Mouse (Mus musculus): ENCODE results near the gene Tfam. TPM values are rescaled to one million over a fixed set of nuclear protein-coding genes. Genes with fewer than 3 reads are reported as not detected.

The Tfam gene
- polyA plus RNA-seq (2015; fragmentation: Nextera tagmentation; extraction: Ambion mirVana), result 56.1 and 56.5 TPM in 2 replicates

- Histone ChIP-seq H3K9ac (peak within 1 kb of the TSS; percentile 90), H3K36me3 (peaks cover 20% of the 10 kb centered on the region), H3K27ac (peak within 1 kb of the TSS; percentile 76), H3K27me3 (no peaks in the 10 kb centered on the region), H3K9me3 (no peaks in the 10 kb centered on the region), H3K4me1 (replicated peaks) (peaks cover 15% of the 10 kb centered on the region), H3K4me3 (peak within 1 kb of the TSS; percentile 90), H3K4me2 (peak within 1 kb of the TSS; percentile 91)
- ATAC-seq (ENCODE audit: low FRiP score), result no peak
- WGBS, result 7% methylated on average over 7 of the region's 7 CpGs
Observed at GRCm38 (mm10) chr10:71238240-71238554, at the start of gene Tfam. Gene Tfam, minus strand, starts transcription at chr10:71238280.

GRCm38 (mm10) chr10:71285126-71285580 is 47.1 kb upstream of the Tfam start, which contains the start of gene Ube2d1:
Gene Ube2d1, minus strand, starts transcription at chr10:71285262.
- ATAC-seq (ENCODE audit: low FRiP score), result peak; percentile 96
- under 1% methylated on average over 39 of the region's 50 CpGs for WGBS

GRCm38 (mm10) chr10:71284511-71285125 is 46.5 kb upstream of the Tfam start:
- peak overlapping the region; percentile 63 for H3K4me2 ChIP-seq
- ATAC-seq (ENCODE audit: low FRiP score), result peak; percentile 90
- H3K4me3 ChIP-seq, result peak overlapping the region; percentile 96
- H3K27me3 ChIP-seq, result 0 out of 2 replicates have a peak, but pooled peaks cover 4% of the 10 kb centered on the region
- WGBS, result 0% methylated on average over 35 of the region's 41 CpGs
- H3K9ac ChIP-seq, result peak overlapping the region; percentile 99
- H3K4me1 ChIP-seq (replicated peaks), result peaks cover 43% of the 10 kb centered on the region
- H3K27ac ChIP-seq, result peak overlapping the region; percentile 93
- H3K9me3 ChIP-seq, result no peaks in the 10 kb centered on the region
- H3K36me3 ChIP-seq, result no peaks in the 10 kb centered on the region

More at GRCm38 (mm10) chr10:71285126-71285580, 47.1 kb upstream of the Tfam start, which contains the start of gene Ube2d1:
- Histone ChIP-seq H3K4me1 (replicated peaks) (peaks cover 37% of the 10 kb centered on the region), H3K27me3 (0 out of 2 replicates have a peak, but pooled peaks cover 4% of the 10 kb centered on the region), H3K36me3 (no peaks in the 10 kb centered on the region), H3K9me3 (no peaks in the 10 kb centered on the region), H3K9ac (peak within 1 kb of the TSS; percentile 99), H3K4me2 (peak within 1 kb of the TSS; percentile 63), H3K4me3 (peak within 1 kb of the TSS; percentile 96), H3K27ac (peak within 1 kb of the TSS; percentile 93)

GRCm38 (mm10) chr10:71284131-71284510 is 46.0 kb upstream of the Tfam start:
- H3K4me2 ChIP-seq, result peak overlapping the region; percentile 63
- no peak for ATAC-seq (ENCODE audit: low FRiP score)
- WGBS, result 7% methylated on average over 8 of the region's 8 CpGs
- H3K9ac ChIP-seq, result peak overlapping the region; percentile 99
- 0 out of 2 replicates have a peak, but pooled peaks cover 4% of the 10 kb centered on the region for H3K27me3 ChIP-seq
- H3K36me3 ChIP-seq, result no peaks in the 10 kb centered on the region
- peak overlapping the region; percentile 96 for H3K4me3 ChIP-seq
- peaks cover 45% of the 10 kb centered on the region for H3K4me1 ChIP-seq (replicated peaks)
- peak overlapping the region; percentile 93 for H3K27ac ChIP-seq
- H3K9me3 ChIP-seq, result no peaks in the 10 kb centered on the region

GRCm38 (mm10) chr10:71273008-71273739 is 35.1 kb upstream of the Tfam start:
- H3K4me2 ChIP-seq, result no peak overlapping the region
- ATAC-seq (ENCODE audit: low FRiP score), result 0 out of 2 replicates have a peak, but pooled peaks have one; percentile 38
- H3K9me3 ChIP-seq, result no peaks in the 10 kb centered on the region

GRCm38 (mm10) chr10:71267973-71268372 is 29.9 kb upstream of the Tfam start:
- H3K9ac ChIP-seq, result no peak overlapping the region
- WGBS, result 86% methylated on average over 2 of the region's 2 CpGs
- H3K36me3 ChIP-seq, result no peaks in the 10 kb centered on the region
- no peak overlapping the region for H3K4me2 ChIP-seq
- no peak for ATAC-seq (ENCODE audit: low FRiP score)
- H3K4me1 ChIP-seq (replicated peaks), result peaks cover 47% of the 10 kb centered on the region
- H3K27me3 ChIP-seq, result no peaks in the 10 kb centered on the region
- no peak overlapping the region for H3K4me3 ChIP-seq
- no peak overlapping the region for H3K27ac ChIP-seq
- no peaks in the 10 kb centered on the region for H3K9me3 ChIP-seq

More at GRCm38 (mm10) chr10:71273008-71273739, 35.1 kb upstream of the Tfam start:
- Histone ChIP-seq H3K27ac (peak overlapping the region; percentile 44), H3K36me3 (no peaks in the 10 kb centered on the region; the same call in 1 of the 2 replicates), H3K27me3 (no peaks in the 10 kb centered on the region), H3K9ac (no peak overlapping the region), H3K4me3 (no peak overlapping the region), H3K4me1 (replicated peaks) (peaks cover 31% of the 10 kb centered on the region)
- WGBS, result 37% methylated on average over 9 of the region's 9 CpGs

- ATAC-seq (ENCODE audit: low FRiP score), result no peak
- WGBS, result 80% methylated on average over 11 of the region's 11 CpGs
- no peak overlapping the region for H3K9ac ChIP-seq
- peaks cover 47% of the 10 kb centered on the region for H3K4me1 ChIP-seq (replicated peaks)
- no peak overlapping the region for H3K4me3 ChIP-seq
- no peaks in the 10 kb centered on the region for H3K36me3 ChIP-seq
- H3K9me3 ChIP-seq, result no peaks in the 10 kb centered on the region
- H3K27me3 ChIP-seq, result no peaks in the 10 kb centered on the region
- no peak overlapping the region for H3K4me2 ChIP-seq
- H3K27ac ChIP-seq, result no peak overlapping the region
Observed at GRCm38 (mm10) chr10:71267511-71267910, 29.4 kb upstream of the Tfam start.

GRCm38 (mm10) chr10:71265067-71265466 is 27.0 kb upstream of the Tfam start:
- Histone ChIP-seq H3K36me3 (peaks cover 16% of the 10 kb centered on the region), H3K27ac (no peak overlapping the region), H3K4me2 (no peak overlapping the region), H3K9me3 (no peaks in the 10 kb centered on the region), H3K27me3 (no peaks in the 10 kb centered on the region), H3K4me1 (replicated peaks) (peaks cover 57% of the 10 kb centered on the region), H3K9ac (no peak overlapping the region), H3K4me3 (no peak overlapping the region)
- ATAC-seq (ENCODE audit: low FRiP score), result no peak
- 92% methylated on average over 4 of the region's 4 CpGs for WGBS

GRCm38 (mm10) chr10:71261637-71262036 is 23.6 kb upstream of the Tfam start:
- Histone ChIP-seq H3K27ac (peak overlapping the region; percentile 44; the same call in 1 of the 2 replicates), H3K9me3 (no peaks in the 10 kb centered on the region), H3K4me1 (replicated peaks) (peaks cover 44% of the 10 kb centered on the region), H3K4me3 (no peak overlapping the region), H3K27me3 (no peaks in the 10 kb centered on the region), H3K36me3 (peaks cover 49% of the 10 kb centered on the region), H3K9ac (no peak overlapping the region), H3K4me2 (no peak overlapping the region)
- WGBS, result 84% methylated on average over 8 of the region's 8 CpGs
- ATAC-seq (ENCODE audit: low FRiP score), result no peak

GRCm38 (mm10) chr10:71258943-71259342 is 20.9 kb upstream of the Tfam start:
- no peak overlapping the region for H3K4me3 ChIP-seq
- ATAC-seq (ENCODE audit: low FRiP score), result no peak
- H3K27me3 ChIP-seq, result no peaks in the 10 kb centered on the region
- H3K4me2 ChIP-seq, result no peak overlapping the region
- peaks cover 27% of the 10 kb centered on the region for H3K4me1 ChIP-seq (replicated peaks)
- peaks cover 71% of the 10 kb centered on the region for H3K36me3 ChIP-seq
- H3K27ac ChIP-seq, result no peak overlapping the region
- no peaks in the 10 kb centered on the region for H3K9me3 ChIP-seq
- WGBS, result 66% methylated on average over 5 of the region's 5 CpGs
- no peak overlapping the region for H3K9ac ChIP-seq

GRCm38 (mm10) chr10:71258516-71258915 is 20.4 kb upstream of the Tfam start:
- 82% methylated on average over 8 of the region's 8 CpGs for WGBS
- Histone ChIP-seq H3K9ac (no peak overlapping the region), H3K4me3 (no peak overlapping the region), H3K9me3 (no peaks in the 10 kb centered on the region), H3K27me3 (no peaks in the 10 kb centered on the region), H3K36me3 (peaks cover 73% of the 10 kb centered on the region), H3K4me2 (no peak overlapping the region), H3K4me1 (replicated peaks) (peaks cover 24% of the 10 kb centered on the region), H3K27ac (no peak overlapping the region)
- no peak for ATAC-seq (ENCODE audit: low FRiP score)

- Histone ChIP-seq H3K4me1 (replicated peaks) (no peaks in the 10 kb centered on the region), H3K9me3 (no peaks in the 10 kb centered on the region), H3K27me3 (no peaks in the 10 kb centered on the region), H3K4me3 (no peak overlapping the region), H3K9ac (no peak overlapping the region), H3K36me3 (peaks cover 39% of the 10 kb centered on the region), H3K27ac (no peak overlapping the region), H3K4me2 (no peak overlapping the region)
- no peak for ATAC-seq (ENCODE audit: low FRiP score)
- WGBS, result 71% methylated on average over 4 of the region's 4 CpGs
Observed at GRCm38 (mm10) chr10:71253147-71253546, 15.1 kb upstream of the Tfam start.

Data from hindbrain, embryonic 13.5 days (tissue).